Mouse (Mus musculus): ENCODE data around the gene Stard3. TPM values are rescaled to one million over a fixed set of nuclear protein-coding genes. Genes with fewer than 3 reads are reported as not detected.

Stard3 gene
- polyA plus RNA-seq, 1 experiment: 131 TPM

DNA sequence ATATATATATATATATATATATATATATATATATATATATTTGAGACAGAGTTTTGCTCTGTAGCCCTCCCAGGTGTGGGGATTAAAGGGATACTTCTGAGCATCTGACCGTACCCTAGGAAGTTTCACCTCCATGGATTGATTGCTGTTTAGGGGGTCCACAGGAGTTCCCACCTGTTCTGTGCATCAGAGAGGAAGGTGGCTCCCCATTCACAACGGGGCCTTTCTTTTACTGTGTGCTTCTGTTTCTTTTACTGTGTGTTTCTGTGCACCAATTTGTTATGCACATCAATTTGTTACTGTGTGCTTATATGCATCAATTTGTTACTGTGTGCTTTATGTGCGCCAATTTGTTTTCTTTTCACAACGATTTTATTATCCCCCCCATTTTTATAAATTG lies 17.0 kb upstream of the Stard3 start:
- DNase-seq: no peak
- no peak for TF ChIP-seq CTCF (IDR thresholded peaks at IDR 0.05; ENCODE audit: insufficient read depth, low read length)
- no peak for TF ChIP-seq POLR2A (IDR thresholded peaks at IDR 0.05; ENCODE audit: borderline replicate concordance, extremely low read depth, low read depth, low read length)
- WGBS: 71% methylated on average over 4 of the region's 4 CpGs

GRCm38 (mm10) chr11:98342000-98342945 lies 15.9 kb upstream of the Stard3 start:
- 2% methylated on average over 28 of the region's 29 CpGs for WGBS
- Histone ChIP-seq H3K4me1 (ENCODE audit: control insufficient read depth, insufficient read depth, low read length) (no peaks in the 10 kb centered on the region), H3K4me3 (replicated peaks; ENCODE audit: extremely low read depth, low read depth, low read length) (no peak overlapping the region)
- TF ChIP-seq CTCF (IDR thresholded peaks at IDR 0.05; ENCODE audit: insufficient read depth, low read length) (peak; percentile 99), POLR2A (IDR thresholded peaks at IDR 0.05; ENCODE audit: borderline replicate concordance, extremely low read depth, low read depth, low read length) (no peak)
- DNase-seq: peak; percentile 98

More for the DNA sequence above, 17.0 kb upstream of the Stard3 start:
- H3K4me1 ChIP-seq (ENCODE audit: control insufficient read depth, insufficient read depth, low read length): no peaks in the 10 kb centered on the region
- no peak overlapping the region for H3K4me3 ChIP-seq (replicated peaks; ENCODE audit: extremely low read depth, low read depth, low read length)

DNA sequence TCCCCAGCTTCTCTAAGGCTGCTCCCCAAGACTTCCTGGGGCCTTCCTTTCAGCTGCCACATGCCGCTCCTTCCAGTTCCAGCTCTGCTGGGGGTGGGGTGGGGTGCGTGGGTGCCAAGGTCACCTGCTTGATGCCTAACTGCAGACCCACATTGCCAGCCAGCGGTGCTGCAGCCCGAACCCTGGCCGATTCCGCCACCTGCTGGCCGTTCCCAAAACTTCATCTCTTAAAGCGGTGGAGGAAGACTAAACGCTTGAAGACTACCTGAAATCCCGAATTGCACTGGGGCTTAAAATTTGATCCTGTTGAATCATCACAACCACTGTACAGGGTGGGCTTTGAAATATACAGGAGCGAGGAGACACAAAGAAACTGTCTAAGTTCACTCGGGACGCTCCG lies 12.9 kb upstream of the Stard3 start:
- TF ChIP-seq POLR2A (IDR thresholded peaks at IDR 0.05; ENCODE audit: borderline replicate concordance, extremely low read depth, low read depth, low read length): no peak
- TF ChIP-seq CTCF (IDR thresholded peaks at IDR 0.05; ENCODE audit: insufficient read depth, low read length): peak; percentile 72
- Histone ChIP-seq H3K4me1 (ENCODE audit: control insufficient read depth, insufficient read depth, low read length) (0 out of 2 replicates have a peak, but pooled peaks cover 4% of the 10 kb centered on the region), H3K4me3 (replicated peaks; ENCODE audit: extremely low read depth, low read depth, low read length) (no peak overlapping the region)
- peak; percentile 84 for DNase-seq
- 2% methylated on average over 14 of the region's 14 CpGs for WGBS

DNA sequence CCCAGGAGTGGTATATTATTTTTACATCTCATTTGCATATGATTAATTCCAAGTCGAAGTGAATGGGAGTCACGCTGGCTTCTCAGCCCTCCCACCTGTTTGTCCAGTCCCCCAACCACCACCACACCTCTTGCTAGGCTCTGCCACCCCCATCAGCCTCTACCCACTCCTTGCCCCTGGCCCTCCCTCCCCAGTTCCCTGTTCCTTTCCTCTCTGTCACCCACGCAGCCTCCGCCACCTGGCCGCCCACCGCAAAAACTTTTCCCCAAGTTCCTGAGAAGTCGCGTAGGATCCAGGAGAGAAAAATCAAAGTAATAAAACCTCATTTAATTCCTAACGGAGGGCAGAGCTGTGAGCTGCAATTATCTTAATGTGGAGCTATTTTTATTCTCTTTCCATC lies 12.0 kb upstream of the Stard3 start:
- TF ChIP-seq CTCF (IDR thresholded peaks at IDR 0.05; ENCODE audit: insufficient read depth, low read length): no peak
- no peak for TF ChIP-seq POLR2A (IDR thresholded peaks at IDR 0.05; ENCODE audit: borderline replicate concordance, extremely low read depth, low read depth, low read length)
- Histone ChIP-seq H3K4me3 (replicated peaks; ENCODE audit: extremely low read depth, low read depth, low read length) (no peak overlapping the region), H3K4me1 (ENCODE audit: control insufficient read depth, insufficient read depth, low read length) (0 out of 2 replicates have a peak, but pooled peaks cover 4% of the 10 kb centered on the region)
- 16% methylated on average over 9 of the region's 9 CpGs for WGBS
- no peak for DNase-seq

DNA sequence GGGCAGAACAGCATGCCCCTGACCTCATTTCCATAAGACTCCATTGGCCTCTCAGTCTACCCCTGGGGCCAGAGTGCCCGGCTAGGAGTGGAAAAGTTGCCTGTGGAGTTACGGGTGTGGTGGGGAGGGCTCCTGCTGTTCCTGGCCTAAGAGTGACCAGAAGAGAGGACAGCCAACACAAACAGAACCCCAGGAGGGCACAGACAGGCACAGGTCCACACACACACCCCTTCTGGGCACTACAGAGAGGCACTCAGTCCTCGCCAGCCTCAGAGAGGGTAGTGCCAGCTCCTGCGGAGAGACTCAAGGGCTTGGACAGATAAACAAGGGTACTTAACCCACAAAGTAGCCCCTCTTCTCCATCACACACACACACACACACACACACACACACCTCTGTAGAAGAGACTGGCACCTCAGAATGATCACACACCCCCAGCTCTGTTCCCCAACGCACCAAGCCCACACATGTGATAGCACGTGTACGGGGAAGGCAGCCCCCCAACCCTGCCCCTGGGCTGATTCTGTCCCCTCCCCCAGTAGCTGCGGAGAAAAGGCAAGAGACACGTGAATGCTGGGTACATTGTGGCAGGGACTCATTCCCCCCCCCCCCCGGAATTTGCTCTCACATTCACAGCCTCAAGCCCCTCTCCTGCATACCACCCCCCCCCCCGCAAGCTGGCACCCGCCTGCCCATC lies 10.6 kb upstream of the Stard3 start:
- peak; percentile 37 for DNase-seq
- no peak for TF ChIP-seq POLR2A (IDR thresholded peaks at IDR 0.05; ENCODE audit: borderline replicate concordance, extremely low read depth, low read depth, low read length)
- no peak for TF ChIP-seq CTCF (IDR thresholded peaks at IDR 0.05; ENCODE audit: insufficient read depth, low read length)
- 5% methylated on average over 12 of the region's 12 CpGs for WGBS
- Histone ChIP-seq H3K4me3 (replicated peaks; ENCODE audit: extremely low read depth, low read depth, low read length) (no peak overlapping the region), H3K4me1 (ENCODE audit: control insufficient read depth, insufficient read depth, low read length) (0 out of 2 replicates have a peak, but pooled peaks cover 4% of the 10 kb centered on the region)

DNA sequence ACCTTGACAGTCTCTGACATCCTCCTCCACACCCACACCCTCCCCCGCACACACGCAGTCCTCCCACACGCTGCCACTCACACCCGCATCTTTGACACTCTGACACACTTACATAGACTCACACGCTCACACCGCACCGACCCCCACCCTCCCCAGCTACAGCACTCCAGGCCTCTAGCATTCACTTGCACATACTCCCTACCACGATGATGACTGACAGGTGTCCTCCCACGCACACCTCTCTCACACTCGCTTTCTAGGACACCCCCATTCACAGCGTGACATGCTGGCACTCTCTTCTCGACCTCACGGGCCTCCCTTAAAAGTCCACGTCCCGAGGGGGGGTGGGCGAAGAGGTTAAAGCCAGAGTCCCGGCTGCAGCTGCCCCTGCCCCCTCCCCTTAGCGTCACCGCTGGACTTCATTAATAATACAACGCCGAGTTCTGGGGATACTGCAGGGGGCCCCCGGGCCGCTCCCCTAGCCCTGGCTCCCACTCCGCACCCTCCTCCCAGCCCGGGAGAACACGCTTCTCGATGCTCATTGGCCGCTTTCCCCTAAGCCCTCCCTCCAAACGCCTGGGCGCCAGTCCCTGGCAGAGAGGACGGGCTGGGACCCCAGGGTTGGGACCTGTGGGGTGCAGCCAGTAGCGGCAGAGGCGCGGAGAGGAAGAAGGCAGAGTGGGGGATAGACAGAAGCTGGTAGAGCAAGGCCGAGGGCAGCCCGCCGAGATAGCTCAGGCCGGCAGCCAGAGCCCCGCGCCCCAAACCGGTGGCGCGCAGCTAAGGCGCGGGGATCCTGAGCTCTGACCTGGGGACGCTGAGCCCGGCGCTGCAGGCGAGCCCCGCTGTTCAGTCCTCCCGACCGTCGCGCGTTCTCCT lies 9.8 kb upstream of the Stard3 start, which contains the start of gene Ppp1r1b:
Gene Ppp1r1b (plus strand): TSS at position 322 of the 879 bp plus-strand sequence.
- 0 out of 2 replicates have a peak, but pooled peaks cover 4% of the 10 kb centered on the region for H3K4me1 ChIP-seq (ENCODE audit: control insufficient read depth, insufficient read depth, low read length)
- no peak for TF ChIP-seq POLR2A (IDR thresholded peaks at IDR 0.05; ENCODE audit: borderline replicate concordance, extremely low read depth, low read depth, low read length)
- under 1% methylated on average over 55 of the region's 55 CpGs for WGBS
- peak within 1 kb of the TSS; percentile 59 for H3K4me3 ChIP-seq (replicated peaks; ENCODE audit: extremely low read depth, low read depth, low read length)
- peak; percentile 66 for DNase-seq

DNA sequence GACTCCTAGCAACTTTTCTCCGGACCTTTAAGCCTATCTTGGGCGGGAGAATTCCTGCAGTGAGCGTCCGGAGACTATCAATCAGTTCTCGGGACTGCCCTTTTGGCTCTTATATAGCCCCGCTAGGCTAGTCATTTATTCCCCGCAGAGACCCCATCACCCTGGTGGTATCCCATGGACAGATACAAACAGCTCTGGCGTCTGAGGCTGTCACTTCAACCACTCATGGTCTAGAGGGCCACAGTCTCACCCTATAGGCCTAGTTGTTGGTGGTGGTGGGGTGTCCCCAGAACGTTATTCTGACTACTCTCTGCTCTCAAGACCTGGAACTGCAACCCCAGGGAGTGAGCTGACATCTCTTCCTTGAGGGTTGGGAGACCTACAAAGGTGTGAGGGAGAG lies 8.9 kb upstream of the Stard3 start:
- Histone ChIP-seq H3K4me3 (replicated peaks; ENCODE audit: extremely low read depth, low read depth, low read length) (peak overlapping the region; percentile 2), H3K4me1 (ENCODE audit: control insufficient read depth, insufficient read depth, low read length) (0 out of 2 replicates have a peak, but pooled peaks cover 4% of the 10 kb centered on the region)
- TF ChIP-seq POLR2A (IDR thresholded peaks at IDR 0.05; ENCODE audit: borderline replicate concordance, extremely low read depth, low read depth, low read length): no peak
- no peak for TF ChIP-seq CTCF (IDR thresholded peaks at IDR 0.05; ENCODE audit: insufficient read depth, low read length)
- 27% methylated on average over 9 of the region's 9 CpGs for WGBS
- DNase-seq: no peak

GRCm38 (mm10) chr11:98352272-98352990 lies 5.7 kb upstream of the Stard3 start:
- Histone ChIP-seq H3K4me3 (replicated peaks; ENCODE audit: extremely low read depth, low read depth, low read length) (no peak overlapping the region), H3K4me1 (ENCODE audit: control insufficient read depth, insufficient read depth, low read length) (peaks cover 11% of the 10 kb centered on the region; the same call in 1 of the 2 replicates)
- peak; percentile 45 for DNase-seq
- no peak for TF ChIP-seq POLR2A (IDR thresholded peaks at IDR 0.05; ENCODE audit: borderline replicate concordance, extremely low read depth, low read depth, low read length)
- WGBS: 66% methylated on average over 18 of the region's 18 CpGs
